Mouse (Mus musculus) lung, adult 2 months (tissue): Measurements from ENCODE around the gene Dpp6.

ENCODE experiments used
- CTCF ChIP-seq: fragments of 200-500 bp; IDR thresholded peaks from 2 replicates; pipeline ENCODE4 v1.5.1; 2011; ENCODE audit warnings: mild to moderate bottlenecking, low read length, control low read depth; ENCODE audit not compliant: insufficient read depth
- POLR2A ChIP-seq: fragments of 200-500 bp; IDR thresholded peaks from 2 replicates; pipeline ENCODE4 v1.6.1; 2011; ENCODE audit warnings: low read depth, mild to moderate bottlenecking, control low read depth, low read length, borderline replicate concordance; ENCODE audit errors: extremely low read depth

DNA sequence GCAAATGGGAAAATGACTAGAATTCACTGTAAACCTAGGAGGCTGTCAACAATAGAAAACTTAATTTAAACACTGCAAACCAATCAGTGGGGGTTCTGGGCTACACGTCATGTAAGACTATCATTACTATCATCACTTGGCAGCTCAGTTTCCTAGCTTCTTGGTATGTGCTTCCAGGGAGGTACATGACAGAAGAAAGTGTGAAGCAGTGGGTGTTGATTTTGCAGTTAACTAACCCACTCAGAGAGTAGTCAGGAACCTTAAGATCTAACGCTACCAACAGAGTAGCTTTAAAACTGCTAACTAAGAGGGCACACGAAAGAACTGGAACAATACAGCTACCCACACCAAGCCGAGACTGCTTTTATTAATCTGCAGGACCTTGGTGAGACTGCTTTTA, 217.9 kb downstream of the Dpp6 start:
- TF ChIP-seq CTCF (no peak), POLR2A (no peak)
